Mouse (Mus musculus) heart, postnatal 10 days (tissue): ENCODE measurements around the gene Zfp568. TPM values are rescaled to one million over a fixed set of nuclear protein-coding genes. Genes with fewer than 3 reads are reported as not detected.
A peak's percentile ranks its signal among the peaks of the same experiment; 100 is the strongest.
"Not testable (repeated sequence)": the region's sequence is repeated elsewhere in the genome, so short reads cannot be mapped to it uniquely, and the experiment has no call there.

Source experiments
- DNase-seq, 2 experiments: peaks; one replicate each; pipeline ENCODE4 v3.0.0; 2021
- intact Hi-C: fragments of 180-260 bp; cut with DNase I; formaldehyde crosslinking; loops from one replicate; pipeline ENCODE4 v1.15.1; 2025
- total RNA-seq, 2 experiments: library from RNA; stranded (reverse); gene quantifications; 2 replicates each; pipeline ENCODE4 v1.2.3; 2021

Zfp568 gene
- total RNA-seq = 10 to 100 TPM; 46.7 to 53.1 TPM

DNA sequence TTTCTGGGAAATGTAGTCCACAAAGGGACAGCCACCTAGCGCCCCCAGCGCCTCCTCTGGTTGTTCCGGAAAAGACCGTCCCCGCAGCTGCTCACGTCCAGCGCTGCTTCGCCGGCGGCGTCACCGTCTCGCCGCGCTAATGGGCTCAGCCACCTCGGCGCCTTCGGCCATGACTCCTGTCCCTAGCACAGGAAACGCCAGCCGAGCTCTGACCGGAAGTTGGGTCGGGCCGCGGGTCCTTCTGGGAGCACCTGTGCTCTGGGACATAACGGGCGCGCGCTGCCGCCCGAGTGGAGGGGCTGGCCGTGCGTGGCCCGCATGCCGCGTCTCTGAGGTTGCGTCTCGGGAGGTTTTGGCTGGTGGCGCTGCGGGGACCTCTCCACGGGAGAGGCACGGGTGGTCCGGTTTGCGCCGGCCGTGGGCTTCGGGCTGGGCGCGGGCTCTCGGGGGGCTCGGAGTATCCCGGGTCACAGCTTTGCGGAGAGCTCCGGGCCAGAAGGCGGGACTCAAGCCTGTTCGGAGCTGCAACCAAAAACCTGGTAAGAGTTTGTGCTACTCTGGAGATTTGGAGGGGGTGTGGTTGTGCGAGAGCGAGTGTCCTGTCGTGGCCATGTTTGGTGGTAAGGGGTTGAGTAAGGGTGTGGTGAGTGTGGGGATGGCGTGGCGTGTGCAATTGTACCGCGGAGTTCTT lies at the start of gene Zfp568:
Zfp568 (plus strand) TSS at position 266 of the 691 bp plus-strand sequence.
- peak; percentile 95 to 97 for DNase-seq
- intact Hi-C loops = loop anchor here (1.0 to 2.0 kb wide), 2 partner anchors 30 to 77 kb away; partner anchors contain the start of genes Zfp27 and Zfp74

DNA sequence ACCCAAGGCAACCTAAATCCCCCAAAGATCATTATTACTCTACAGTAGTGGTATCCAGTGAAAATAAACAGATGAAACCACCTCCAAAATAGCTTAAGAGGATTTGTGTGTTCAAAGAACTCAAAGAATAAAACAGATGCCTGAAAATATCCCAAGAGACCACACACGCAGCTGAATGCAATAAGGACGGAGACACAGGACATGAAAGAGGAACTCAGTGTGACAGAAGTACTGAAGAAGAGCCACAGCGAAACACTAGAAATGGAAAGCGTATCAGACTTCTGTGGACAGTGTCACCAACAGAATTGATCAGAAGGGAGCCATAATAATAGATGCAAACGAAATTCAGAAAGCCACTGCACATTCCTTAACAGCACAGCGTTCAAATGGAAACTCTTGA lies 44.9 kb upstream of the Zfp568 start:
- intact Hi-C loops = no loop called here
- no peak for DNase-seq

DNA sequence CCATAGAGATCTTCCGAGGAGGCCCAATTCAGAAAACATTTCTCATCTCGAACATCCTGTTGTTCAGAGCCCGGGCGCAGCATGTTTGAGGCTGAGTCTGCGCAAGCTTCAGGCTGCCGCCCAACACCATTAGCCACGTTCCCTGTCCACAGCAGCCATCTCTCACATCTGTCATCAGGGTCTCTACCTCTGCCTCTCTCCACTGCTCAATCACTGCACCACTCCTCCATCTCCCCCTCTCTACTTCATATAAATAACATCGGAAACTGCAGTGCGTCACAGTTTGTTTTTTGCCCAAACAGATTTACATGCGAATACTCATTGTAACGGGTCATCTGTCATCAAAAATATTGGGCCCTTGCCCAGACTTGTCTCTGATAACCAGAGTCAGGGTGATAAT lies 42.7 kb upstream of the Zfp568 start:
- DNase-seq = peak; percentile 38
- intact Hi-C loops = no loop called here

DNA sequence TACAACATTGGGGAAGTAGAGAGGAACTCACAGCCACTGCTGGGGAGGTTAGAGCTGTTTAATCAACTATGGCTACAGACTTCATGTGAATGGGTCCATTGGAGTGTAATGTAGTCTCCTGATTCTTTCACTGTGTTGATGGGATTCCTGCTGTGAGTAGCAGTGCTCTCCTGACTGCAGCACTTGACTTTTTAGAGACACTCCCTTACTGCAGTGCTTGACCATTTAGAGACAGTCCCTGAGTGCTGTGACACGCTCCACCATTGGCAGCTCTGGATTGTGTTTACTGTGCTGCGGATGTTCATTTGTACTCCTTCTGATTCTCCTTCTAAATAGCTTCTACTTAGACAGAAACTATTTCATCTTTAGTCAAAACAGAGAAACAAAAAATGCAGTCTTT lies 41.0 kb upstream of the Zfp568 start:
- no peak for DNase-seq
- intact Hi-C loops = no loop called here

DNA sequence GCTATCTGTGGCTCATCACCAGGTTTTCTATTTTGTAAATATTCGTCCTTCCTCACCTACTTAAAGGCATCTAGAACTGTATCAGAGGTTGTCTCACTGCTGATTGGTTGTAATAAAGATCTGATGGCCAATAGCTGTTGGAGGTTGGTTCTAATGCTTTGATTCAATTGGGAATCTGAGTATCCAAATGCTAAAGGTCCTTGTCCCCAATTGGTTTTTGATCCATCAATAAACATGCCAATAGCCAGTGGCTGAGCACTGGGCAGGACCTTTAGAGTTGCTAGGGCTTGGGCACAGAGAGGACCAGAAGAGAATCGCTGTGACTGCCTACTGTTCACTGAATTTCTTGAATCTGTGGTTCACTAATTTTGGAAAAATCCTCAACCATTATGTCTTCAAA lies 40.0 kb upstream of the Zfp568 start:
- intact Hi-C loops = no loop called here
- no peak for DNase-seq

DNA sequence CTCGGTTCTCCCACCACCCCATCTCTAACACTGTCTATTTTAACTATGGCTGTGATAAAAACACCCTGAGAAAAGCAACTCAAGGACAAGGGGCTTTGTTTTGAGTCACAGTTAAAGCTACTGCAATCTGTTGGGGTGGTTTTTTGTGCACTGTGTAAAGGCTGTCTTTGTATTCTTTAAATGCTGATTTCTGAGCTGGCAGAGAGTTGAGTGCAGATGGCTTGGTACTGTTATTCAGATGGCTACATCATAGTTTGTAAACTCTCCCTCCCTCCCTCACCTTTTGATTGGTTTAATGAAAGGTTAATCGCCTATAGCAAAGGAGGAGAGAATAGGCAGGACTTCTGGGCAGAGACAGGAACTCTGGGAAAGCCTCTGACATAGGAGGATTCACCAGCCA lies 39.6 kb upstream of the Zfp568 start:
- intact Hi-C loops = no loop called here

DNA sequence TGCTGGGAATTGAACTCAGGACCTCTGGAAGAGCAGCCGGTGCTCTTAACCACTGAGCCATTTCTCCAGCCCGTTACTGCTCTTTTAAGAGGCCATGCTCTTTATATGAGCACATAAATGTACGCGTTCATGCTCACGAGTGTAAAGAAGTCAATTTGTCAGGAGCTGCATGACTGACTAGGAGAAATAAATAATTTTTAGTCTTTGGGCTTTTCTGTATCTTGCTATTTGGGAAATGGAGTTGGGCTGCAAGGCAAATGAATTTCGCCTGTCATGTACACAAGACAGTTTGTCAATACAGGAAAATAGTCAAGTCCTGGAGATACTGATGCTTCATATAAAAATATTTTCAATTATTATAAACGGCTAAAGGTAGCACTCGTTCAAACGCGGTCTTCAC lies 30.7 kb upstream of the Zfp568 start:
- DNase-seq = no peak
- intact Hi-C loops = loop anchor here (2.0 to 5.0 kb wide), 3 partner anchors 20 to 49 kb away; partner anchors contain the start of genes Zfp27 and Zfp383

More for the DNA sequence above, 39.6 kb upstream of the Zfp568 start:
- DNase-seq = no peak

DNA sequence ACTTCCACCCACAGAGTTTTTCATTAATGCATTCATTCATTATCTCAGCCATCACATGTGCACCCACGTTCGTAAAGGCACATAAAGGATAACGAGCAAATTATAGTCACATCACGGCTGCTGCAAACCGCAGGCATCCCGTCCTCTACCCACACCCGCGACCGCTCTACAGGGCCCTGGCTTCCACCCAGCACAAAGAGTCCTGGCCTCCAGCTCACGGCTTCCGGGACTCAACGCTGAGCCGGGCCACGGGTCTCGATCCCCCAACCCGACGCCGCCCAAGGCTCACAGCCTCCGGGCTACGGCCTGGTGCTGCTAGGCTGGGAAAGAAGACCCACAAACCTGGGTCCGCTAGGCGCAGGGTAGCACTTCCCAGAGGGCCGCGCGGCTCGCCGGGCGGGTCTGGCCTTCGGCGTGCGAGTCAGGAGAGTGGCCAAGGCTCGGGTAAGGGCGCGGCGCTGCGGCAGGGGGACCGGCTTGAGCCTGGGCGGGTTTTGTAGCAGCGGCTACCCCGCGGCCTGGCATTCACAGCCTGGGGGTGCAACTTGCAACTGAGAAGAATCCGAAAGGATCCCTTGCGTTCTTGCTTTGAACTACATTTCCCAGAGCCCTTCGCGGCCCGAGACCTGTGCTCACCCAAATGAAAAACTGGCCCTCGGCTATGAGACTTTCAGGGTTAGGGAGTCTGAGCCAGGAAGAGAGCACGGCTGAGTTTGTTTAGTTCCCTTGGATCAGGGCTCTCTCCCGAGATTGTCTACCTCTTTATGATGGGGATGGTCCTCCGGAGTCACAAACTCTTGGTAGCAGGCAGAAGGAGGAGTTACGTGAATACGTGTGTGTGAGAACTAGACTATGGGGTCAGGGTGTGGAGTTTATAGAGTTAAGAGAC lies 30.0 kb upstream of the Zfp568 start, which contains the start of gene Zfp74:
Zfp74 (minus strand) TSS at position 577 of the 889 bp plus-strand sequence.
- peak; percentile 85 to 87 for DNase-seq
- intact Hi-C loops = loop anchor here (1.0 to 5.0 kb wide), 4 partner anchors 21 to 49 kb away; partner anchors contain the start of genes Zfp27, Zfp383 and Zfp568

DNA sequence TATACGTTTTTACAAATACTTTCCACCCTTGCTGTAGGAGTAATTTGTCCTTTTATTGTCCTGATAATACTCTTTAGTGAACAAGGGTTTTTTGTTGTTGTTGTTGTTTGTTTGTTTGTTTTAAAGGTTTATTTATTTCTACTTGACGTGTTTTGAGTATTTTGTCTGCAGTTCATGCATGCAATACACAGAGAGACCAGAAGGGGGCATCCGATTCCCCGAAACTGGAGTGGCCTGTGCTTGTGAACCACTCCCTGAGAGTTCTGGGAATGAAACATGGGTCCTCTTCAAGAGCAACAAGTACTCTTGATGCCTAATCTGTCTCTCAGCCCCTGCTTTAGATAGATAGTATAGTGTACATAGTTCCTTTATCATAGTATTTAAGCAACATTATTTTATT lies 29.0 kb upstream of the Zfp568 start:
- DNase-seq = peak; percentile 45 to 68
- intact Hi-C loops = loop anchor here (1.0 to 5.0 kb wide), 3 partner anchors 29 to 48 kb away; partner anchors contain the start of genes Zfp27, Zfp383 and Zfp568

DNA sequence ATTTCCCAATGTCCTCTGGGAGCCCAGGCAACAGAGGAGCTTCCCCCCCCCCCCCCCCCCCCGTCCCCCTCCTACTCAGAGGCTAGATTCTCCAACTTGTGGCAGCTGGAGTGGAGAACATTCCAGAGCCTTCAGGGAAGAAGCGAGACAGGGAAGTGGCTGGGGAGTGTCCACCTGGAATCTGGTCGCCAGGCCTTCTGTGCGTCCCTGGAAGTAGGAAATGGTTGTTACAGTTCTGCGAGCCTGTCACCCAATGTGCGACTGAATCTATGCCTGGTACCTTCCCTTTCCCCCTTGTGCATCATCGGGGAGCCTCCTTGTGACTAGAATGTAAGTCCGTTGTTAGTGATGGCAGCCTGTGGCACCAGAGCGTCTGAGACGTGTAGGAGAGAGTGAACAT lies 27.5 kb upstream of the Zfp568 start:
- peak; percentile 13 to 20 for DNase-seq

DNA sequence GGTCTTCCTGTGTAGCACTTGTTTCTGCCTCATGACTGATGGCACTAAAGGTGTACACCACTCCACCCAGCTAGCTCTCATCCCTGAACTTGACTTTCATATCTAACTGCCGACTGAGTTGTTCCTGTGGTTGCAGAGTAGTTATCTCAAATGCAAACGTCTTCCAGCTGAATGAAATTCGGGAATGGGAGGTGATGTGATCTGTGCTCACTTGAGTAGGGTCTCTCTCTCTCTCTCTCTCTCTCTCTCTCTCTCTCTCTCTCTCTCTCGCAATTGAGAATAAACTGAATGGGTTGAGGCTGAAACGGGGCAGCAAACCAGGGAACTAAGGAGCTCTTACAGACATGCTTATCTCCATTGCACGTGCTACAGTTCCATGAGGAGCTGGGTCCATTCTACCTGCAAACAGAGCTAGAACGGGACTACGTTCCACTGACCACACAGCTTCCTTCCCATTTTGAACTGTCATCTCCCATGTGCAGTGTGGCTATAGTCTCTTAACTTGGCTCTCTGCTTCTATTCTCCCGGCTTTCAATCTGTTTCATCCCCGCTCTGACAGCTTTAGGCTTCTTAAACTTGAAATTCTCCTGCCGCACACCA lies 25.5 kb upstream of the Zfp568 start:
- intact Hi-C loops = no loop called here
- DNase-seq = no peak

More for the DNA sequence above, 27.5 kb upstream of the Zfp568 start:
- intact Hi-C loops = no loop called here

DNA sequence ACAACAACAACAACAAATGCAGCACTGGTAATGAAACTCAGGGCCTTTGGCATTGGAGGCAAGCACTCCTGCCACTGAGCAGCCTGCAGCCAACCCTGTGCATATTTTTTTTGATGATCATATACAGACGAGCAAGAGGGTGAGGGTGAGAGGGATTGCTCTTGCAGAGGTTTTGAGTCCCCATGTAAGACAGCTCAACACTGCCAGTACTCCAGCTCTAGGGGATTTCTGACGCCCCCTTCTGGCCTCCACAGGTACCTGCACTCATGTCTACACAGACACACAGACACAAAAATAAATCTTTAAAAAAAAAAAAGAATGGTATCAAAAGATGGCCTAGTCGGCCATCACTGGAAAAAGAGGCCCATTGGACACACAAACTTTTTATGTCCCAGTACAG lies 24.8 kb upstream of the Zfp568 start:
- DNase-seq = no peak
- intact Hi-C loops = no loop called here

DNA sequence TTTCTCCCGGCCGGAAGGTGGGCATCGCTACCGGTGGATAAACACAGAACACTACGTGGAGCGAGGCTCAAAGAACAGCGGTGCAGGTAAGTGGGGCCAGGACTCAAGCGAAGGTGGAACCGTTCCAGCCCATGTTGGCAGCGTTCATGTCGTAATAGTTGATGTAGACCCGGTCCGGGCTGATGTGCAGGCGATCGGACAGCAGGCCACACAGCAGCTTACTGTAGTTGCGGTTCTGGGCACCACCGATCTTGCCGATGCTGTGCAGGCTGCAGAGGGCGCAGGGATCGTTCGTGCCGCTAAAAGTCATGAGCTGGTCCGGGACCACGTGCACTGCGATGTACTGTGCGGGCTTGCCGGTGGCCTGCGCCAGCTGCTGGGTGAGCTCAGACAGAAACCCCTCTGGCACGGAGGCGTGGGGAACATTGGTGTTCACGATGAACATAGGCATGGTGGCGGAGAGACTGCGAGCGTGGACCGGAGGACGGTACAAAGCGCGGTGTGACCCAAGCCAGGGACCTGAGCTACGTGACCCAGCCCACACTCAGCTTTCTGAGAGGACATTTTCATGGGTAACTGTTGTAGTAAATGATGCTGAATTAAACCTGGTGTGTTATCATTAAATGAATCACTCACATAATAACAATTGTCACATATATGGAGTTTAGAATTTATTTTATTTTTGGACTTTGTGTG lies 18.5 kb upstream of the Zfp568 start:
- intact Hi-C loops, DNase-seq: not testable (repeated sequence)

DNA sequence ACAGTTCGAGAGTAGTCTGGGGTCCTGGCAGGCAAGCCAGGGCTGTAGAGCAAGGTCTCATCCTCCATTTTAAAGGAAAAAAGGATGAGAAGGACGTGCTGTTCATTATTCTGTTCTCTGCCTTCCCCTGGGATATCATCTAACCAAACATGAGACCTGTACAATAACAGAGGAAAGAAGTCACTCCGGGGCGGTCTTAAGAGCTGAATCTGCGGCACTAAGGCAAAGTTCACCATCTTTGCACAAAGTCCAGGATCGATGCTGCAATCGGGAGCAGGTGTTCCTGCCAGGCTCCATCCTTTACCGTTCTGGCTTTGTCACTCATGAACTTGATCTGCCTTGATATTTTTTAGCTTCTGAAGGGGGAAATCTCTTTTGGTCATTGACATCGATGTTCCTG lies 13.1 kb upstream of the Zfp568 start:
- DNase-seq = no peak
- intact Hi-C loops = no loop called here

DNA sequence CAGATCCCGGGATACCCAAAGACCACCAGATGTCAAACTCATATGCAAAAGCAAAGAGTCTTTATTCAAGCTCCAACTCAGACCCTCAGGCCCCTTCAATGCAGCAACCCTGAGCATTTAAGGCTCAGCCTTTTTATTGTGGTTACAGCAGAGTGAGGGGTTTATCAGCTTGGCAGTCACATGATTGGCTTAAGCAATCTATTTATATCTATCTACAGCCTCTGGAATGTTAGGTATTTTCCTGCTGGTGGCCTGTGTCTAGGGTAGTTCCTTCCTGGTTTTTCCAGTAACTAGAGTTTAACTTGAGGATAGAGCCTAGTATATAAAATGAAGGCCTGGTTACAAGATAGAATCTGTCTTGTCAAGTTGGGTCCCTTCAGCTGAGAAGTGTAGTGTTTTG lies 3.0 kb upstream of the Zfp568 start:
- peak in 1 of 2 experiments; percentile 20 for DNase-seq
- intact Hi-C loops = no loop called here

DNA sequence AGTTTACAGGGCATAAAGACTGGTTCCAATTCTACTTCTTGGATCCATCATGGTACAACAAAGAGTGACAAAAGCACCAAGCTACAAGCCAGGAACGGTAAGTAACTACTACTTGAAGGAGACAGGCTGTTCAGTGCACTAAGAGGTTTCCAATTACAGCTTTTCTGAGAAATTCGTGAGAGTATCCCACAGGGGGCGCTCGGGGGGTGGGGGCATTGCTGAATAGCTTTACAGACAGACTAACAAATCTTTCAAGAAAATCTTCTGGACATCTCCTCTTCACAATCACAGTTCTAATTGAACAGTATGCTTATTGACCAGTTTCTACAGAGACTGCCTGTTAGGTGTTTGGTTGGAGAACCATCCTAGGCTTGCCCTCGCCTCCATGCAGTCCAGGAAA lies 2.3 kb upstream of the Zfp568 start:
- DNase-seq = no peak
- intact Hi-C loops = no loop called here

DNA sequence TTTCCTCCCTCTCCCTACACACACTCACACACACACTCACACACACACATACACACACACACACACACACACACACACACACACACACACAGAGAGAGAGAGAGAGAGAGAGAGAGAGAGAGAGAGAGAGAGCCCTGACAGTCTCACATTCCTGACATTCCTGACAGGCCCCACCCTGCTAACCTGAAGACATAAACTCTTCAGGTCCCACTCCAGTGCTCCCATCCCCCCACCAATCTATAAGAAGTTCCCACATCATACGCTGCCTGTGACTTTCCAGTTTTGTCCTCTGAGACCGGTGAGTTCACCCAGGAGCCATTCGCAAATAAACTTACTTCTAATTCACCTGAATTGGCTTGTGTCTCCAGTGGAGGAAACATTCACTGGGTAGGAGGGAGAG lies 1.9 kb upstream of the Zfp568 start:
- peak in 1 of 2 experiments; percentile 19 for DNase-seq
- intact Hi-C loops = no loop called here

DNA sequence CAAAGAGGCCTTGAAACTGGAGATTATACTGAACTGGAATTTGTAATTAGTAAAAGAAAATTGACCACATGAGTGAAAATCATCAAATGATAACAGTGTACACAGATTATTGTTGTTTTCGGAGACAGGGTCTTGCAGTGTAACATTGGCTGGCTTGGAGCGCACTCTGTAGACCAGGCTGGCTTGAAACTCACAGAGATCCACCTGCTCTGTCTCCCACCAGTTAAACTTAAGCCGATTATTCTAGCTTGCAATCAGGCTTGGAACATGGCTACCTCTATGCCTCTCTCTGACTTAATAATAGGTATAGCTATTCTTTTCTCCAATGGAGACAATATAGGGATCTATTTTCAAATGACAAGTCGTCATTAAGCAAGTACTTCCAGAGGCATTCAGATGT lies 1.4 kb upstream of the Zfp568 start:
- intact Hi-C loops = no loop called here
- DNase-seq = peak in 1 of 2 experiments; percentile 19

DNA sequence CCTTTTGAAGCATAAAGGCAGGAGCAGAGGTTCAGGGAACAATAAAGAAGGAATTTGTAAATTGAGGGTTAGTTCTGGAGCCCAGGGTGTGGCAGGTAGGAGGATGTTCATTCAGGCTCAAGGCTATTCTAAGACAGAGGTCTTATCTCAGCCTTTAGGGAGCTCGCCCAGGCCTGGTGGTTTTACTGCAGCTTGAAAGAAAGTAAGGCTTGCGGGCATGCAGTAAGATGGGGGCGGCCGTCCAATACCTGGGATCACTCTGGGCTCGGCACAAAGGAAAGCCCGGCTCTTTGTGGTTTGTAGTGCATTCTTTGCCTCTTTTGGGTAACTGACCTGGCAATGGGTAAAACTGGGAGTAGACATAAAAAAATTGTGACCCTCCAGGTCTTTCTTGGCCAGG lies 824 bp upstream of the Zfp568 start:
- intact Hi-C loops = loop anchor here (1.0 kb wide), 1 partner anchor 29 kb away; the partner anchor contains the start of gene Zfp74
- DNase-seq = peak in 1 of 2 experiments; percentile 37

DNA sequence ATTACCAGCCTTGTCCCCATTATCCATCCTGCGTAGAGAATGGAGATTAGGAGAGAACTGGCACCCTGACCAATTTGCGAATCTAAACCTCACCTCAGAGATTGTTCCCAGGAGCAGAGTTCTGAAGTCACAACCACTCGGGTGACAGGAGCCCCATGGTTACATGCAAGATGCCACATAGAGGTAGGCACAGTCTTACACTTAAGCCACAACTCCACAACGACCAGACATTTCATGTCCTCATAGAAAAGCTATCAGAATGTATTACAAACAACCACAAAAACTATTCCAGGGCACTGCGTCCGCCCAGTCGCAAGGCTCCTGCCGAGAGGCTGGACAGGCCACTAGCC lies 440 bp upstream of the Zfp568 start:
- intact Hi-C loops = loop anchor here (1.0 kb wide), 1 partner anchor 29 kb away; the partner anchor contains the start of gene Zfp74
- no peak for DNase-seq
